Mouse (Mus musculus) effector memory CD4-positive, alpha-beta T cell, adult 5 months (primary cell): Measurements from ENCODE around the gene Zscan4-ps2. TPM values are rescaled to one million over a fixed set of nuclear protein-coding genes. Genes with fewer than 3 reads are reported as not detected.

ENCODE experiments used
- polyA plus RNA-seq: library from polyadenylated mRNA; unstranded; fragments of 100-300 nt; shearing (Covaris generic); gene quantifications from one replicate; pipeline ENCODE4 v1.2.1, GENCODE M21; 2017

Gene Zscan4-ps2
- not detected for polyA plus RNA-seq

GRCm38 (mm10) chr7:11514010-11514409, at the start of gene Zscan4-ps2:
Gene Zscan4-ps2 (plus strand): TSS chr7:11514310.

Other genes with a start within 250 kb of the Zscan4-ps2 start
- gene Zscan4e, start 203.6 kb upstream of the Zscan4-ps2 start, polyA plus RNA-seq: not detected
- not detected for gene Zscan4f, start 116.4 kb upstream of the Zscan4-ps2 start, polyA plus RNA-seq
- not detected for gene Zscan4-ps3, start 95.0 kb downstream of the Zscan4-ps2 start, polyA plus RNA-seq
- not detected for gene Vmn1r72, start 165.8 kb downstream of the Zscan4-ps2 start, polyA plus RNA-seq
- gene Vmn1r73, start 216.0 kb downstream of the Zscan4-ps2 start, polyA plus RNA-seq: 0.27 TPM